Mouse (Mus musculus): ENCODE measurements around the gene Rab11fip3.

- TF ChIP-seq GATA1 (IDR thresholded peaks at IDR 0.05; ENCODE audit: borderline replicate concordance, low read length) (no peak), FLI1 (IDR thresholded peaks at IDR 0.05; ENCODE audit: low read length) (no peak)
Measured at GRCm38 (mm10) chr17:25985306-25986294, 83.8 kb downstream of the Rab11fip3 start, which contains the start of gene Capn15.
